Mouse (Mus musculus): ENCODE data around the gene Ushbp1. TPM values are rescaled to one million over a fixed set of nuclear protein-coding genes. Genes with fewer than 3 reads are reported as not detected.
"Not testable (repeated sequence)": the region's sequence is repeated elsewhere in the genome, so short reads cannot be mapped to it uniquely, and the experiment has no call there.

Gene Ushbp1
- total RNA-seq (2021): 10 to 100 TPM; 11.0 to 12.9 TPM
- long read RNA-seq, experiment 1, transcript Ushbp1-201 (13 exons, 2,438 nt): major isoform, 13 of 23 reads
- long read RNA-seq, experiment 1, partial matches to known transcripts: 4 of 23 reads
- long read RNA-seq, experiment 1, other reads (novel, unspliced or antisense): 6 of 23 reads
- long read RNA-seq, experiment 2, transcript Ushbp1-201 (13 exons, 2,438 nt): major isoform, 11 of 29 reads
- long read RNA-seq, experiment 2, partial matches to known transcripts: 6 of 29 reads
- long read RNA-seq, experiment 2, other reads (novel, unspliced or antisense): 12 of 29 reads

GRCm38 (mm10) chr8:71395629-71396028 is at the start of gene Ushbp1:
Gene Ushbp1, minus strand, starts transcription at chr8:71395802.
- no peak for DNase-seq
- intact Hi-C loops (cut with DNase I; ENCODE audit: low total_unique reads): no loop called here

DNA sequence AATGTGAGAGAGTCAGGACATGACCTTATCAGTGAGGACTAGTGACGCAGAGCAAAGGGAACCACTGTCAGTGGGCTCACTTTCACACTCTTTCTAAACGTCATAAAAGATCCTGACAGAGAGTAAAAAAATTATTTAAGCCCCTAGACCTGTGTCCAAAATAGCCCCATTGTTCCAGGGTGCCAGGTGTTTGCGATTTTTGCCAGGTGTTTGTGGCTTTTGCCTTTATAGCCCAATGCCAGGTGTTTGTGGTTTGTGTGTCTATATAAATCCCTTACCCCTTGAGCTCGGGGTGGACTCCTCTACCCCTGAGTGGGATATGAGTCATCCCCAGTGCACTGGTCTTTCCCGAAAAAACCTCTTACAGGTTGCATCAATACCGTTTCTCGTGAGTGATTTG is 49.5 kb upstream of the Ushbp1 start:
- intact Hi-C loops (cut with DNase I; ENCODE audit: low total_unique reads): no loop called here
- no peak for DNase-seq

DNA sequence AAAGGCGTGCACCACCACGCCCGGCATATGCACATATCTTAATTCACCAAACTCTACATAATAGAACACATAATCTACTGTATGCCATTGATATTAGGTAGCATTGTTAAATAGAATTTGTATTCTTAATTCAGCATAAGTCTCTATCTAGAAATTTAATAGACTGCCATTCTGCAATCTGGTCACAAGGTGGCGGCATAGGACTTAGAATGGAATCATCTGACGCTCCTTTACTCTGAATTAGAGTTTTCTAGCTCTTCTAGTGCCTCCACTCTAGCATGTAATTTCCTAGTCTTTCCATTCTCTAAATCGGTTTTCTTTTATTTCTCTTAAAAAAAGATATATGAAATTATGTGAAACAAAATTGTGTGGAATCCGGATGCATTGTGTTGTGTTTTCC is 45.8 kb upstream of the Ushbp1 start:
- intact Hi-C loops (cut with DNase I; ENCODE audit: low total_unique reads): loop anchor here (2.0 to 5.0 kb wide), 2 partner anchors 79 to 216 kb away; no protein-coding TSS in a partner anchor
- peak; percentile 27 for DNase-seq

GRCm38 (mm10) chr8:71437041-71437440 is 41.4 kb upstream of the Ushbp1 start:
- DNase-seq: no peak
- intact Hi-C loops (cut with DNase I; ENCODE audit: low total_unique reads): no loop called here

DNA sequence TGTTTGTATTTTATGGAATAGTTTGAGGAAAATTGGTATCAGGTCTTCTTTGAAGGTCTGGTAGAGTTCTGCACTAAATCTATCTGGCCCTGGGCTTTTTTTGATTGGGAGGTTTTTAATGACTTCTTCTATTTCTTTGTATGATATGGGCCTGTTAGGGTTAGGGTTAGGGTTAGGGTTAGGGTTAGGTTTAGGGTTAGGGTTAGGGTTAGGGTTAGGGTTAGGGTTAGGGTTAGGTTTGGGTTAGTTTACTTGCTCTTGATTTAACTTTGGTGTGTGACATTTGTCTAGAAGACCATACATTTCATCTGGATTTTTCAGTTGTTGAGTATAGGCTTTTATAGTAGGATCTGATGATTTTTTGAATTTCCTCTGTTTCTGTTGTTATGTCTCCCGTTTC is 37.3 kb upstream of the Ushbp1 start:
- DNase-seq; intact Hi-C loops (cut with DNase I; ENCODE audit: low total_unique reads): not testable (repeated sequence)

DNA sequence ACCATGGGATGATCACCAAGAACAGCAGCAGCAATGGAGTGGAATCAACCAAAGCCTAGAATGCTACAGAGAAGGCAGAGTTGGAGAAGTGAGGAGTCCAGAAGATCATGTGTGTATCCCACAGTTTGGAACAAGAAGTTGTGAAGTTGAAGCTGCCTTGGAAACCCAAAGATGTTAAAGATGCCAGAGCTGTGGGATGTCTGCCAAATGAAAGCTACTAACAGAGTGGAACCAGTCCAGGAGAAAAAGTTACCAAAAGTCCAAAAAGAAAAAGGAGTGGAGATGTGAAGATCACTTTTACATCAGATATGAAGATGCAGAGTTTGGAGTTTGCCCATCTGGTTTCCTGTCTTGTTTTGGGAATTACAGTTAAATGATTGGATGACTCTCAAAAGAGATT is 26.5 kb upstream of the Ushbp1 start:
- intact Hi-C loops (cut with DNase I; ENCODE audit: low total_unique reads): no loop called here
- DNase-seq: no peak

DNA sequence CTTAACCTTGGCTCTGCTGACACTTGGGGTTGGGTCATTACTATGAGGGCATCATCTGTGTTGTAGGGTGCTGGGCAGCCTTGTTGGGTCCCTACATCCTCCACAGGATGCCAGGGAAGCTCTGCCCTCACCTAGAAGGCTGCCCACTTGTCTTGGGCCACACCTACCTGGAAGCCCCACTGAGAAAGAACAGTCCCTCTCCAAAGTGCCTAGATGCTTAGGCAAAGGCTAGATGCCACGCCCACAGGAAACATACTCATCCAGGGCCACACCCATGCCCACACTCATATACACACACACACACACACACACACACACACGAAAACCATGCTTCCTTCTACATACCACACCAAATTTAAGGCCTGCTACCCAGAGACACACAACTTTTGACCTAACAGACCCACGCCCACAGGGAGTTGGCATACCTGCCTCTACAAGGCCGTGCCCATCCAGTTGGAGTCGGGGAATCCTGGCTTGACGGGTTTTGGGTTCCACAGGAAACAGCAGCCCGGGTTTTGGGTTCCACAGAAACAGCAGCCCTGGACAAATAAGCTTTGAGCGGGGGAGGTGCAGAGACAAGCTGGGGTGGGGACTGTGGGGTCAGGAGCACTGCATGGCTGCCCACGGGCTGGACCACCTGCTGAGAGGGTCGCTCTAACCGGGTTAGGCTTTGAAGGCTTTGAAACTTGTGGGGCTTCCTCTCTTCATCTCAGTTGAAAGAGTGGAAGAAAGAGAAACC is 16.1 kb upstream of the Ushbp1 start:
- DNase-seq: no peak
- intact Hi-C loops (cut with DNase I; ENCODE audit: low total_unique reads): no loop called here

GRCm38 (mm10) chr8:71408231-71408630 is 12.6 kb upstream of the Ushbp1 start:
- DNase-seq: no peak
- intact Hi-C loops (cut with DNase I; ENCODE audit: low total_unique reads): loop anchor here (5.0 kb wide), 1 partner anchor 36 kb away; the partner anchor contains the start of gene Ocel1

DNA sequence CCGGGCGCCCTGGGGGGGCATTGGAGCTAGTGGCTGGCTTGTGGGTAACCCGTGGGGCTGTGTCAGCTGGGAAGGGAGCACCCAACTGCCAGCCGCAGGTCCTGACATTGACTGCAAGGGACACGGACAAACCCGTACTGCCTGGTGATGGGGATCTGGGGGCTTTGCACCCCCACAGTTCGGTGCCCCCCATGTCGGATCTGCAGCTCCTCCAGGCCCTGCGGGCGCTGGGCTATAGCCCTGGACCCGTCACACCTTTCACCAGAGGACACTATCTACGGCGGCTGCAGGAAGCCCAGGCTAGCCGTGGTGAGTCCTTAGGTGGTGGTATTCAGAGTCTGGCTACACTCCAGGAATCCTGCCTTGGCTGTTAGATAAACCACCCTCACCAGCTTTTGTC is 11.8 kb upstream of the Ushbp1 start:
- DNase-seq: no peak
- intact Hi-C loops (cut with DNase I; ENCODE audit: low total_unique reads): loop anchor here (5.0 kb wide), 1 partner anchor 35 kb away; the partner anchor contains the start of gene Ocel1

DNA sequence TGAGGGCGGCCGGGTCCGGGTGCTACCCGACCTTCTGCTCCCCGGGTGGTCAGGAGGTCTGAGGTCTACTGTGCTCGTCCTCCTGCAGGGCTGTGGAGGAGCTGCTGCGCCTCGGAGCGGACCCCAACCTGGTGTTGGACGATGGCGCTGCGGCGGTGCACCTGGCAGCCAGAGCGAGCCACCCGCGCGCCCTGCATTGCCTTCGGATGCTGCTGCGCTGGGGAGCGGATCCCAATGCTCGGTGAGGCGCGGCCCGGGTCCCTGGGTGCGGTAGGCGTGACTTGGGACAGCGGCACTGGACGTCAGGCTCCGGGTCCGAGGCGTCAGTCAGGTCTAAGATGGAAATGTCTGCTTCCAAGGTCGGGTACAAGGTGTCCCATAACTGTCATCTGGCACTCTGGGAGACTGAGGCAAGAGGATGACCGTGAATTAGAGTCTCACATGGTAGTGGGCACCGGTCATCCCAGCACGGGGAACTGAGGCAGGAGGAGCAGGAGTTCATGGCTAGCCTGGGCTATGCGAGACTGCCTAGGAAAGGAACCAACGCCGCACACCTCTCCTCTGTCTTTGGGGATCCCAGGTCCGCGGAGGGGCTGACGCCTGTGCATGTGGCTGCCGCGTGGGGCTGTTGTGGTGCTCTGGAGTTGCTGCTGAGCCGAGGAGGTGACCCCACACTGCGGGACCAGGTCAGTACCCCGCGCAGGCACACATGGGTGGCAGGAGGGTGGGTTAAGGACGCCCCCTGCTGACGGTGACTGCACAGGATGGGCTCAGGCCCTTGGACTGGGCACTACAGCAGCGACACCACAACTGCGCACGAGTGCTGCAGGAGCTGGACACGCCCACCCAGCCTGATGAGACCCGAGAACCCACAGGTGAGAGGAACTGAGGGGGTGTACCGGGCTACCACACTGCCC is 10.8 kb upstream of the Ushbp1 start:
- peak; percentile 63 for DNase-seq
- intact Hi-C loops (cut with DNase I; ENCODE audit: low total_unique reads): loop anchor here (5.0 kb wide), 1 partner anchor 34 kb away; the partner anchor contains the start of gene Ocel1

GRCm38 (mm10) chr8:71405401-71406098 is 9.9 kb upstream of the Ushbp1 start, which contains the start of gene Ankle1:
Gene Ankle1, plus strand, starts transcription at chr8:71406010.
- peak; percentile 93 for DNase-seq

GRCm38 (mm10) chr8:71404951-71405351 is 9.3 kb upstream of the Ushbp1 start:
- no peak for DNase-seq
- intact Hi-C loops (cut with DNase I; ENCODE audit: low total_unique reads): loop anchor here (5.0 kb wide), 1 partner anchor 33 kb away; the partner anchor contains the start of gene Ocel1

More at GRCm38 (mm10) chr8:71405401-71406098, 9.9 kb upstream of the Ushbp1 start, which contains the start of gene Ankle1:
- intact Hi-C loops (cut with DNase I; ENCODE audit: low total_unique reads): loop anchor here (5.0 kb wide), 1 partner anchor 33 kb away; the partner anchor contains the start of gene Ocel1

DNA sequence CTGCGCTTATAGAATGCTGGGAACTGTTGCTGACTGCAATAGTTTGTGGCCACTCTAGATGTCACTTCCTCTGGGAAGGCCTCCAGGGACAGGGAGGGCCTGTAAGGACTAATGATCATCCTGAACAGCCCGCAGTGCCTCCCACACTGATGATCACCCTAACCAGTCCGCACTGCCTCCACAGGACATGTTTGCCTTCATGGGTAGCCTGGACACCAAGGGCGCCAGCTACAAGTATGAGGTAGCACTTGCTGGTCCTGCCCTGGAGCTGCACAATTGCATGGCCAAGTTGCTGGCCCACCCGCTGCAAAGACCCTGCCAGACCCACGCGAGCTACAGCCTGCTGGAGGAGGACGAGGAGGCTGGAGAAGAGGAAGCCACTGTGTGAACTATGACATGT is 8.4 kb upstream of the Ushbp1 start:
- no peak for DNase-seq

GRCm38 (mm10) chr8:71403107-71403885 is 7.7 kb upstream of the Ushbp1 start:
- DNase-seq: no peak
- intact Hi-C loops (cut with DNase I; ENCODE audit: low total_unique reads): no loop called here

More for the DNA sequence above, 8.4 kb upstream of the Ushbp1 start:
- intact Hi-C loops (cut with DNase I; ENCODE audit: low total_unique reads): no loop called here

GRCm38 (mm10) chr8:71402446-71402964 is 6.9 kb upstream of the Ushbp1 start:
- intact Hi-C loops (cut with DNase I; ENCODE audit: low total_unique reads): no loop called here
- no peak for DNase-seq

- no peak for DNase-seq
- intact Hi-C loops (cut with DNase I; ENCODE audit: low total_unique reads): no loop called here
Measured at GRCm38 (mm10) chr8:71401454-71401853, 5.9 kb upstream of the Ushbp1 start.

GRCm38 (mm10) chr8:71400826-71401225 is 5.2 kb upstream of the Ushbp1 start:
- intact Hi-C loops (cut with DNase I; ENCODE audit: low total_unique reads): no loop called here
- no peak for DNase-seq

DNA sequence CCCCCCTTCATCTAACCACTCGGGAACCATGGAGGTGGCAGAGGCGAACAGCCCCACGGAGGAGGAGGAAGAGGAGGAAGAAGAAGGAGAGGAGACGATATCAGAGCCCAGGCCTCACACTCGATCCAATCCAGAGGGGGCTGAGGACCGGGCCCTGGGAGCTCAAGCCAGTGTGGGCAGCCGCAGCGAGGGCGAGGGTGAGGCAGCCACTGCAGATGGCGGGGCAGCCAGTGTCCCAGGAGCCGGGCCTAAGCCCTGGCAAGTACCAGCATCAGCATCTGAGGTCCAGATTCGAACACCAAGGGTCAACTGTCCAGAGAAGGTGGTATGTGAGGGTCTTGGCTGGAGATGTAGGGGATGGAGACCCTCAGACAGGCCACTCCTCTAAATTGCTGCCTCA is 2.1 kb upstream of the Ushbp1 start:
- DNase-seq: no peak
- intact Hi-C loops (cut with DNase I; ENCODE audit: low total_unique reads): no loop called here
